Mouse (Mus musculus) liver, embryonic 12.5 days (tissue): ENCODE measurements around the gene Tfcp2. TPM values are rescaled to one million over a fixed set of nuclear protein-coding genes. Genes with fewer than 3 reads are reported as not detected.

Source experiments
- ATAC-seq: fragments of 200-750 bp; cut with Nextera tagmentation; 2 replicates; pipeline ENCODE4 v1.8.0; 2017; ENCODE audit warnings: moderate number of reproducible peaks, mild to moderate bottlenecking, moderate library complexity
- H3K27ac ChIP-seq: fragments of 300-500 bp; sonication (generic); 2 replicates; pipeline ENCODE4 v1.5.1; 2016; ENCODE audit warnings: mild to moderate bottlenecking
- H3K27me3 ChIP-seq: fragments of 300-500 bp; sonication (generic); replicated peaks from 2 replicates; pipeline ENCODE4 v1.6.1; 2016; ENCODE audit warnings: mild to moderate bottlenecking, moderate library complexity
- H3K36me3 ChIP-seq: fragments of 300-500 bp; sonication (generic); 2 replicates; pipeline ENCODE4 v1.6.1; 2016; ENCODE audit warnings: mild to moderate bottlenecking, moderate library complexity
- H3K4me1 ChIP-seq: fragments of 300-500 bp; sonication (generic); 2 replicates; pipeline ENCODE4 v1.6.1; 2016
- H3K4me2 ChIP-seq: fragments of 300-500 bp; sonication (generic); 2 replicates; pipeline ENCODE4 v1.6.1; 2016; ENCODE audit warnings: mild to moderate bottlenecking, moderate library complexity
- H3K4me3 ChIP-seq: fragments of 300-500 bp; sonication (generic); 2 replicates; pipeline ENCODE4 v1.5.1; 2016; ENCODE audit warnings: mild to moderate bottlenecking, moderate library complexity
- H3K9ac ChIP-seq: fragments of 300-500 bp; sonication (generic); 2 replicates; pipeline ENCODE4 v1.6.1; 2016; ENCODE audit warnings: mild to moderate bottlenecking, moderate library complexity
- H3K9me3 ChIP-seq: fragments of 300-500 bp; sonication (generic); replicated peaks from 2 replicates; pipeline ENCODE4 v1.6.1; 2016; ENCODE audit warnings: mild to moderate bottlenecking, moderate library complexity
- WGBS: fragments of 180-500 bp; shearing (Covaris S2); methylation state at CpG from one replicate; pipeline ENCODE4 v1.1.7; 2016; ENCODE audit not compliant: insufficient replicate concordance; 5-methylcytosine and 5-hydroxymethylcytosine counted together
- polyA plus RNA-seq: library from polyadenylated mRNA; unstranded; fragments of >200 nt; fragmentation: Nextera tagmentation; extraction: Ambion mirVana; gene quantifications from 2 replicates; pipeline ENCODE4 v1.2.1, GENCODE M21; 2016

Gene Tfcp2
- polyA plus RNA-seq, 1 experiment from 2014 or later, result 9.0 TPM

- H3K36me3 ChIP-seq, result no peaks in the 10 kb centered on the region
- peaks cover 21% of the 10 kb centered on the region for H3K4me1 ChIP-seq
- H3K4me2 ChIP-seq, result no peak overlapping the region
- no peak for ATAC-seq
- no peak overlapping the region for H3K4me3 ChIP-seq
- 69% methylated on average over 7 of the region's 7 CpGs for WGBS
- H3K27me3 ChIP-seq, result peaks cover 5% of the 10 kb centered on the region; the same call in 1 of the 2 replicates
- no peak overlapping the region for H3K9ac ChIP-seq
- no peaks in the 10 kb centered on the region for H3K9me3 ChIP-seq
- no peak overlapping the region for H3K27ac ChIP-seq
Observed at GRCm38 (mm10) chr15:100456356-100456991, 95.3 kb downstream of the Tfcp2 start.

GRCm38 (mm10) chr15:100452486-100452885, 99.3 kb downstream of the Tfcp2 start:
- 63% methylated on average over 11 of the region's 11 CpGs for WGBS
- ATAC-seq, result no peak

GRCm38 (mm10) chr15:100451245-100451644, 100.6 kb downstream of the Tfcp2 start:
- Histone ChIP-seq H3K9me3 (no peaks in the 10 kb centered on the region), H3K4me3 (no peak overlapping the region), H3K4me2 (no peak overlapping the region), H3K9ac (no peak overlapping the region), H3K27ac (no peak overlapping the region), H3K36me3 (no peaks in the 10 kb centered on the region), H3K4me1 (no peaks in the 10 kb centered on the region), H3K27me3 (peaks cover 9% of the 10 kb centered on the region; the same call in 1 of the 2 replicates)
- WGBS, result 71% methylated on average over 16 of the region's 16 CpGs
- no peak for ATAC-seq

More at GRCm38 (mm10) chr15:100452486-100452885, 99.3 kb downstream of the Tfcp2 start:
- Histone ChIP-seq H3K36me3 (no peaks in the 10 kb centered on the region), H3K4me2 (no peak overlapping the region), H3K27me3 (peaks cover 9% of the 10 kb centered on the region; the same call in 1 of the 2 replicates), H3K4me1 (peaks cover 5% of the 10 kb centered on the region), H3K4me3 (no peak overlapping the region), H3K9ac (no peak overlapping the region), H3K27ac (no peak overlapping the region), H3K9me3 (no peaks in the 10 kb centered on the region)

- Histone ChIP-seq H3K9me3 (no peaks in the 10 kb centered on the region), H3K9ac (no peak overlapping the region), H3K36me3 (no peaks in the 10 kb centered on the region), H3K4me1 (0 out of 2 replicates have a peak, but pooled peaks cover under 1% of the 10 kb centered on the region), H3K4me2 (no peak overlapping the region), H3K27ac (no peak overlapping the region), H3K27me3 (peaks cover 9% of the 10 kb centered on the region; the same call in 1 of the 2 replicates), H3K4me3 (no peak overlapping the region)
- no peak for ATAC-seq
- 86% methylated on average over 3 of the region's 3 CpGs for WGBS
Observed at GRCm38 (mm10) chr15:100449495-100449894, 102.3 kb downstream of the Tfcp2 start.

- H3K27me3 ChIP-seq, result peaks cover 9% of the 10 kb centered on the region; the same call in 1 of the 2 replicates
- no peaks in the 10 kb centered on the region for H3K36me3 ChIP-seq
- peaks cover 9% of the 10 kb centered on the region for H3K4me1 ChIP-seq
- no peaks in the 10 kb centered on the region for H3K9me3 ChIP-seq
- ATAC-seq, result no peak
- H3K4me2 ChIP-seq, result no peak overlapping the region
- 80% methylated on average over 4 of the region's 4 CpGs for WGBS
- H3K4me3 ChIP-seq, result no peak overlapping the region
- H3K9ac ChIP-seq, result no peak overlapping the region
- no peak overlapping the region for H3K27ac ChIP-seq
Observed at GRCm38 (mm10) chr15:100448572-100448971, 103.2 kb downstream of the Tfcp2 start.

Other genes with a start within 250 kb of the Tfcp2 start
- 4.4 and 5.4 TPM in 2 replicates for gene Mettl7a1, start 247.9 kb downstream of the Tfcp2 start, polyA plus RNA-seq
- gene Mettl7a3, start 217.1 kb downstream of the Tfcp2 start, polyA plus RNA-seq, result not detected in 2 replicates
- not detected in 2 replicates for gene Methig1, start 198.9 kb downstream of the Tfcp2 start, polyA plus RNA-seq
- not detected in 2 replicates for gene Mettl7a2, start 198.8 kb downstream of the Tfcp2 start, polyA plus RNA-seq
- gene Higd1c, start 187.5 kb downstream of the Tfcp2 start, polyA plus RNA-seq, result not detected in 2 replicates
- 0.06 and 0.08 TPM in 2 replicates for gene Gm5475, start 129.9 kb downstream of the Tfcp2 start, polyA plus RNA-seq
- gene Slc11a2, start 126.9 kb downstream of the Tfcp2 start, polyA plus RNA-seq, result 56.5 and 59.7 TPM in 2 replicates
- gene Letmd1, start 83.0 kb downstream of the Tfcp2 start, polyA plus RNA-seq, result 18.5 and 20.0 TPM in 2 replicates
- gene Csrnp2, start 56.5 kb downstream of the Tfcp2 start, polyA plus RNA-seq, result 2.8 and 3.0 TPM in 2 replicates
- 0.41 and 0.45 TPM in 2 replicates for gene Pou6f1, start 48.0 kb upstream of the Tfcp2 start, polyA plus RNA-seq
- 163 and 167 TPM in 2 replicates for gene Dazap2, start 63.3 kb upstream of the Tfcp2 start, polyA plus RNA-seq
- 10.5 and 11.4 TPM in 2 replicates for gene Smagp, start 84.9 kb upstream of the Tfcp2 start, polyA plus RNA-seq
- 40.5 and 40.6 TPM in 2 replicates for gene Bin2, start 117.5 kb upstream of the Tfcp2 start, polyA plus RNA-seq
- 8.7 and 11.0 TPM in 2 replicates for gene Cela1, start 135.9 kb upstream of the Tfcp2 start, polyA plus RNA-seq
- 0.96 and 1.3 TPM in 2 replicates for gene Galnt6, start 177.4 kb upstream of the Tfcp2 start, polyA plus RNA-seq
- 0.47 and 0.70 TPM in 2 replicates for gene Slc4a8, start 209.7 kb upstream of the Tfcp2 start, polyA plus RNA-seq